Mouse (Mus musculus): Measurements from ENCODE around the gene Lnx1. TPM values are rescaled to one million over a fixed set of nuclear protein-coding genes. Genes with fewer than 3 reads are reported as not detected.

Lnx1 gene
- polyA plus RNA-seq, 1 experiment from 2014 or later = 5.2 TPM

GRCm38 (mm10) chr5:74632369-74633114, 70.2 kb downstream of the Lnx1 start:
- WGBS = 55% methylated on average over 17 of the region's 17 CpGs
- Histone ChIP-seq H3K27ac (ENCODE audit: low read length) (no peak overlapping the region), H3K27me3 (ENCODE audit: control insufficient read depth, insufficient read depth, low read length) (no peaks in the 10 kb centered on the region), H3K4me3 (replicated peaks; ENCODE audit: low read length) (no peak overlapping the region), H3K36me3 (ENCODE audit: control insufficient read depth, insufficient read depth, low read length) (no peaks in the 10 kb centered on the region), H3K4me2 (ENCODE audit: low read depth, low read length) (no peak overlapping the region), H3K9me3 (replicated peaks; ENCODE audit: control insufficient read depth, low read length) (no peaks in the 10 kb centered on the region), H3K9ac (ENCODE audit: low read length) (no peak overlapping the region), H3K4me1 (ENCODE audit: control insufficient read depth, insufficient read depth, low read length) (no peaks in the 10 kb centered on the region)
- no peak for ATAC-seq (ENCODE audit: insufficient read depth, low FRiP score)

- Histone ChIP-seq H3K4me3 (replicated peaks; ENCODE audit: low read length) (no peak overlapping the region), H3K27ac (ENCODE audit: low read length) (no peak overlapping the region), H3K27me3 (ENCODE audit: control insufficient read depth, insufficient read depth, low read length) (no peaks in the 10 kb centered on the region), H3K4me2 (ENCODE audit: low read depth, low read length) (no peak overlapping the region), H3K9me3 (replicated peaks; ENCODE audit: control insufficient read depth, low read length) (no peaks in the 10 kb centered on the region), H3K4me1 (ENCODE audit: control insufficient read depth, insufficient read depth, low read length) (no peaks in the 10 kb centered on the region), H3K9ac (ENCODE audit: low read length) (no peak overlapping the region), H3K36me3 (ENCODE audit: control insufficient read depth, insufficient read depth, low read length) (no peaks in the 10 kb centered on the region)
- ATAC-seq (ENCODE audit: insufficient read depth, low FRiP score) = no peak
- WGBS = 90% methylated on average over 12 of the region's 12 CpGs
Observed at GRCm38 (mm10) chr5:74628001-74628400, 74.7 kb downstream of the Lnx1 start.

- no peaks in the 10 kb centered on the region for H3K36me3 ChIP-seq (ENCODE audit: control insufficient read depth, insufficient read depth, low read length)
- 66% methylated on average over 5 of the region's 5 CpGs for WGBS
- H3K4me1 ChIP-seq (ENCODE audit: control insufficient read depth, insufficient read depth, low read length) = no peaks in the 10 kb centered on the region
- no peak overlapping the region for H3K4me2 ChIP-seq (ENCODE audit: low read depth, low read length)
- H3K4me3 ChIP-seq (replicated peaks; ENCODE audit: low read length) = no peak overlapping the region
- no peak overlapping the region for H3K27ac ChIP-seq (ENCODE audit: low read length)
- H3K9ac ChIP-seq (ENCODE audit: low read length) = no peak overlapping the region
- no peak for ATAC-seq (ENCODE audit: insufficient read depth, low FRiP score)
- no peaks in the 10 kb centered on the region for H3K27me3 ChIP-seq (ENCODE audit: control insufficient read depth, insufficient read depth, low read length)
- H3K9me3 ChIP-seq (replicated peaks; ENCODE audit: control insufficient read depth, low read length) = no peaks in the 10 kb centered on the region
Observed at GRCm38 (mm10) chr5:74624385-74624784, 78.3 kb downstream of the Lnx1 start.

- Histone ChIP-seq H3K4me3 (replicated peaks; ENCODE audit: low read length) (no peak overlapping the region), H3K27me3 (ENCODE audit: control insufficient read depth, insufficient read depth, low read length) (no peaks in the 10 kb centered on the region), H3K27ac (ENCODE audit: low read length) (no peak overlapping the region), H3K36me3 (ENCODE audit: control insufficient read depth, insufficient read depth, low read length) (no peaks in the 10 kb centered on the region), H3K9me3 (replicated peaks; ENCODE audit: control insufficient read depth, low read length) (no peaks in the 10 kb centered on the region), H3K4me2 (ENCODE audit: low read depth, low read length) (no peak overlapping the region), H3K9ac (ENCODE audit: low read length) (no peak overlapping the region), H3K4me1 (ENCODE audit: control insufficient read depth, insufficient read depth, low read length) (no peaks in the 10 kb centered on the region)
- ATAC-seq (ENCODE audit: insufficient read depth, low FRiP score) = no peak
- 94% methylated on average over 14 of the region's 14 CpGs for WGBS
Observed at GRCm38 (mm10) chr5:74623316-74624000, 79.3 kb downstream of the Lnx1 start.

GRCm38 (mm10) chr5:74621691-74622470, 80.8 kb downstream of the Lnx1 start:
- no peaks in the 10 kb centered on the region for H3K27me3 ChIP-seq (ENCODE audit: control insufficient read depth, insufficient read depth, low read length)
- H3K36me3 ChIP-seq (ENCODE audit: control insufficient read depth, insufficient read depth, low read length) = no peaks in the 10 kb centered on the region
- no peaks in the 10 kb centered on the region for H3K9me3 ChIP-seq (replicated peaks; ENCODE audit: control insufficient read depth, low read length)
- H3K9ac ChIP-seq (ENCODE audit: low read length) = no peak overlapping the region
- no peak overlapping the region for H3K27ac ChIP-seq (ENCODE audit: low read length)
- H3K4me1 ChIP-seq (ENCODE audit: control insufficient read depth, insufficient read depth, low read length) = no peaks in the 10 kb centered on the region
- ATAC-seq (ENCODE audit: insufficient read depth, low FRiP score) = no peak
- H3K4me3 ChIP-seq (replicated peaks; ENCODE audit: low read length) = no peak overlapping the region
- 51% methylated on average over 7 of the region's 7 CpGs for WGBS
- H3K4me2 ChIP-seq (ENCODE audit: low read depth, low read length) = no peak overlapping the region

- H3K4me2 ChIP-seq (ENCODE audit: low read depth, low read length) = no peak overlapping the region
- ATAC-seq (ENCODE audit: insufficient read depth, low FRiP score) = no peak
- no peak overlapping the region for H3K27ac ChIP-seq (ENCODE audit: low read length)
- H3K4me1 ChIP-seq (ENCODE audit: control insufficient read depth, insufficient read depth, low read length) = no peaks in the 10 kb centered on the region
- WGBS = 65% methylated on average over 3 of the region's 3 CpGs
- H3K36me3 ChIP-seq (ENCODE audit: control insufficient read depth, insufficient read depth, low read length) = no peaks in the 10 kb centered on the region
- no peaks in the 10 kb centered on the region for H3K9me3 ChIP-seq (replicated peaks; ENCODE audit: control insufficient read depth, low read length)
- no peak overlapping the region for H3K9ac ChIP-seq (ENCODE audit: low read length)
- H3K4me3 ChIP-seq (replicated peaks; ENCODE audit: low read length) = no peak overlapping the region
- no peaks in the 10 kb centered on the region for H3K27me3 ChIP-seq (ENCODE audit: control insufficient read depth, insufficient read depth, low read length)
Observed at GRCm38 (mm10) chr5:74618573-74619059, 84.1 kb downstream of the Lnx1 start.

GRCm38 (mm10) chr5:74617816-74618572, 84.7 kb downstream of the Lnx1 start:
- ATAC-seq (ENCODE audit: insufficient read depth, low FRiP score) = no peak
- Histone ChIP-seq H3K4me1 (ENCODE audit: control insufficient read depth, insufficient read depth, low read length) (no peaks in the 10 kb centered on the region), H3K4me3 (replicated peaks; ENCODE audit: low read length) (no peak overlapping the region), H3K27me3 (ENCODE audit: control insufficient read depth, insufficient read depth, low read length) (no peaks in the 10 kb centered on the region), H3K4me2 (ENCODE audit: low read depth, low read length) (no peak overlapping the region), H3K27ac (ENCODE audit: low read length) (no peak overlapping the region), H3K9me3 (replicated peaks; ENCODE audit: control insufficient read depth, low read length) (no peaks in the 10 kb centered on the region), H3K36me3 (ENCODE audit: control insufficient read depth, insufficient read depth, low read length) (no peaks in the 10 kb centered on the region), H3K9ac (ENCODE audit: low read length) (no peak overlapping the region)
- WGBS = 45% methylated on average over 12 of the region's 13 CpGs

- WGBS = 29% methylated on average over 18 of the region's 18 CpGs
- Histone ChIP-seq H3K27me3 (ENCODE audit: control insufficient read depth, insufficient read depth, low read length) (no peaks in the 10 kb centered on the region), H3K36me3 (ENCODE audit: control insufficient read depth, insufficient read depth, low read length) (no peaks in the 10 kb centered on the region), H3K4me1 (ENCODE audit: control insufficient read depth, insufficient read depth, low read length) (no peaks in the 10 kb centered on the region), H3K4me3 (replicated peaks; ENCODE audit: low read length) (no peak overlapping the region), H3K9ac (ENCODE audit: low read length) (no peak overlapping the region), H3K4me2 (ENCODE audit: low read depth, low read length) (peak overlapping the region; percentile 13), H3K27ac (ENCODE audit: low read length) (no peak overlapping the region), H3K9me3 (replicated peaks; ENCODE audit: control insufficient read depth, low read length) (0 out of 2 replicates have a peak, but pooled peaks cover 3% of the 10 kb centered on the region)
- ATAC-seq (ENCODE audit: insufficient read depth, low FRiP score) = no peak; the same call in 1 of the 2 replicates
Observed at GRCm38 (mm10) chr5:74613491-74614151, 89.1 kb downstream of the Lnx1 start.

Measured in stomach, embryonic 16.5 days (tissue).